In the genomic region with DNA sequence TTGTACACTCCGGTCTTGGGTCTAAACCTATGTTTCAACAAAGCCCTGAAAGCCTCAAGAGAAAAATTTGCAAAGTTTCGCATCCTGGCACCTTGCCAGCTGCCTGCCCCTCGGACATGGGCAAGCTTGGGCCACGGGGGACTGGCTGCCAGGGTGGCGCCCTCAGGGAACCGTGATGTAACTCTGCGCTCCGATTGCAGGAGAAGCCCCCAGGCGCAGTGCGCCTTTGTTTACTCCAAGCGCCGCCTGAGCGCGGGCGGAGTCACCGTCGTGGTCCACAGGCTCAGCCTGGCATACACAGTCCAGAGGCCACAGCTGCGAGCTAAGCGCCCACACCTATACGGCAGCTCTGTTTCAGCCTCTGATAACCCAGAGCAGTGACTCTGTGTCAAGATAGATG, we compare ENCODE assay signal across 10 mouse cellular contexts. TPM values are rescaled to one million over a fixed set of nuclear protein-coding genes. Genes with fewer than 3 reads are reported as not detected.
DNase-seq lines count a peak whose midpoint lies in the region; ATAC-seq and TF ChIP-seq lines count a peak whose summit lies in the region.
"Had no signal": no experiment of that assay in that cellular context is flagged by ENCODE, and none has a peak within 500 bp of the region (broad histone marks: within the 10 kb centered on the region; RNA-seq: fewer than 3 reads in every experiment).

No protein-coding gene starts in this region.

- no peaks in the 10 kb centered on the region for H3K36me3 ChIP-seq in heart, embryonic 11.5 days (ENCODE audit: control insufficient read depth, insufficient read depth, low read length)
- H3K36me3 ChIP-seq in hindbrain, embryonic 13.5 days: no peaks in the 10 kb centered on the region
- H3K36me3 ChIP-seq in liver, embryonic 13.5 days: no peaks in the 10 kb centered on the region
- no peaks in the 10 kb centered on the region for H3K36me3 ChIP-seq in small intestine, adult 2 months (ENCODE audit: control insufficient read depth, insufficient read depth, low read length)
- H3K36me3 ChIP-seq: G1E had no signal

- no peak for ATAC-seq in heart, embryonic 11.5 days (replicated peaks; ENCODE audit: insufficient number of reproducible peaks, low FRiP score, low TSS enrichment)
- 0 out of 2 replicates have a peak, but pooled peaks have one; percentile 63 for ATAC-seq in hindbrain, embryonic 13.5 days (ENCODE audit: low FRiP score)
- ATAC-seq in liver, embryonic 13.5 days (ENCODE audit: low read depth): peak; percentile 76

- DNase-seq in heart, postnatal 4 days: no peak
- peak; percentile 48 for DNase-seq in Muller cell, postnatal 12 days (ENCODE audit: inconsistent ontology term)
- DNase-seq in liver, embryonic 13.5 days: no peak
- DNase-seq in thymus, postnatal 25 days: no peak
- DNase-seq in gastrocnemius, adult 8-10 months (ENCODE audit: low spot score in 2 of 2): no peak

- peaks cover 26% of the 10 kb centered on the region for H3K4me1 ChIP-seq in heart, embryonic 11.5 days (ENCODE audit: control insufficient read depth, insufficient read depth, low read length)
- peaks cover 11% of the 10 kb centered on the region for H3K4me1 ChIP-seq in hindbrain, embryonic 13.5 days (replicated peaks)
- H3K4me1 ChIP-seq in liver, embryonic 13.5 days (replicated peaks): peaks cover 40% of the 10 kb centered on the region
- peaks cover 11% of the 10 kb centered on the region for H3K4me1 ChIP-seq in small intestine, adult 2 months (ENCODE audit: control insufficient read depth, insufficient read depth, insufficient read length, low read length)

- H3K27me3 ChIP-seq in heart, embryonic 11.5 days (ENCODE audit: control insufficient read depth, insufficient read depth, low read length): no peaks in the 10 kb centered on the region
- H3K27me3 ChIP-seq in hindbrain, embryonic 13.5 days: peaks cover 17% of the 10 kb centered on the region; the same call in 1 of the 2 replicates
- peaks cover 37% of the 10 kb centered on the region for H3K27me3 ChIP-seq in liver, embryonic 13.5 days
- H3K27me3 ChIP-seq in small intestine, adult 2 months (ENCODE audit: control insufficient read depth, insufficient read depth, low read length): no peaks in the 10 kb centered on the region

- peak overlapping the region; percentile 65 for H3K4me2 ChIP-seq in heart, embryonic 11.5 days
- H3K4me2 ChIP-seq in hindbrain, embryonic 13.5 days: peak overlapping the region; percentile 50
- peak overlapping the region; percentile 42 for H3K4me2 ChIP-seq in liver, embryonic 13.5 days

- no peaks in the 10 kb centered on the region for H3K9me3 ChIP-seq in heart, embryonic 11.5 days (replicated peaks; ENCODE audit: control insufficient read depth, low read length)
- no peaks in the 10 kb centered on the region for H3K9me3 ChIP-seq in hindbrain, embryonic 13.5 days
- H3K9me3 ChIP-seq in liver, embryonic 13.5 days (replicated peaks): no peaks in the 10 kb centered on the region
- H3K9me3 ChIP-seq: G1E had no signal

- peak overlapping the region; percentile 40; the same call in 1 of the 2 replicates for H3K9ac ChIP-seq in heart, embryonic 11.5 days (ENCODE audit: low read depth, low read length)
- H3K9ac ChIP-seq in hindbrain, embryonic 13.5 days: peak overlapping the region; percentile 65; the same call in 1 of the 2 replicates
- H3K9ac ChIP-seq in liver, embryonic 13.5 days: no peak overlapping the region; the same call in 1 of the 2 replicates

- H3K27ac ChIP-seq in heart, embryonic 11.5 days (ENCODE audit: low read depth, low read length): no peak overlapping the region
- no peak overlapping the region for H3K27ac ChIP-seq in hindbrain, embryonic 13.5 days
- peak overlapping the region; percentile 31; the same call in 1 of the 2 replicates for H3K27ac ChIP-seq in liver, embryonic 13.5 days
- no peak overlapping the region for H3K27ac ChIP-seq in small intestine, adult 2 months (ENCODE audit: insufficient read depth, low read depth, low read length)

- TF ChIP-seq POLR2A in small intestine, adult 2 months (IDR thresholded peaks at IDR 0.05; ENCODE audit: low read depth, low read length): no peak

- WGBS in heart, embryonic 11.5 days (ENCODE audit: insufficient replicate concordance): 12% methylated on average over 20 of the region's 20 CpGs
- WGBS in hindbrain, embryonic 13.5 days: 12% methylated on average over 20 of the region's 20 CpGs
- WGBS in liver, embryonic 13.5 days (ENCODE audit: insufficient replicate concordance): 26% methylated on average over 20 of the region's 20 CpGs
- 16% methylated on average over 20 of the region's 20 CpGs for WGBS in small intestine, adult 2 months

- peak overlapping the region; percentile 28; the same call in 1 of the 2 replicates for H3K4me3 ChIP-seq in heart, embryonic 11.5 days (ENCODE audit: low read depth, low read length)
- peak overlapping the region; percentile 19 for H3K4me3 ChIP-seq in hindbrain, embryonic 13.5 days
- no peak overlapping the region for H3K4me3 ChIP-seq in liver, embryonic 13.5 days (replicated peaks)
- peak overlapping the region; percentile 32; the same call in 1 of the 2 replicates for H3K4me3 ChIP-seq in small intestine, adult 2 months (ENCODE audit: low read depth, low read length)

- TF ChIP-seq CTCF in small intestine, adult 2 months (IDR thresholded peaks at IDR 0.05; ENCODE audit: extremely low read depth, insufficient read length, insufficient replicate concordance, low read depth, low read length): no peak

RNA-seq across cellular contexts. Expression of gene 1700017B05Rik, which starts 19.1 kb away (rescaled TPM):
- polyA plus RNA-seq in heart, embryonic 11.5 days (2014; fragmentation: Nextera tagmentation; extraction: Ambion mirVana): 15.5 and 16.2 TPM in 2 replicates
- 10 to 100 TPM; 21.6 to 26.6 TPM for total RNA-seq in heart, postnatal 4 days (2021)
- polyA plus RNA-seq in hindbrain, embryonic 13.5 days (2015; fragmentation: Nextera tagmentation; extraction: Ambion mirVana): 3.8 and 5.4 TPM in 2 replicates
- 14.6 and 14.9 TPM in 2 replicates for polyA plus RNA-seq in liver, embryonic 13.5 days (2015; fragmentation: Nextera tagmentation; extraction: Ambion mirVana)
- polyA plus RNA-seq in small intestine, adult 2 months (2012; rRNA removed): 14.1 and 28.7 TPM in 2 replicates
- 1 to 10 TPM; 1.8 to 3.3 (median 2.5) TPM for total RNA-seq in gastrocnemius, adult 8-10 months (2022)

RNA-seq across cellular contexts. Expression of gene Trcg1, which starts 45.2 kb away (rescaled TPM):
- not detected in 2 replicates for polyA plus RNA-seq in heart, embryonic 11.5 days (2014; fragmentation: Nextera tagmentation; extraction: Ambion mirVana)
- total RNA-seq in heart, postnatal 4 days (2021): not detected
- not detected in 2 replicates for polyA plus RNA-seq in hindbrain, embryonic 13.5 days (2015; fragmentation: Nextera tagmentation; extraction: Ambion mirVana)
- polyA plus RNA-seq in liver, embryonic 13.5 days (2015; fragmentation: Nextera tagmentation; extraction: Ambion mirVana): not detected in 2 replicates
- not detected in 2 replicates for polyA plus RNA-seq in small intestine, adult 2 months (2012; rRNA removed)
- not detected for total RNA-seq in gastrocnemius, adult 8-10 months (2022)
- polyA plus RNA-seq: G1E; gonadal fat pad, adult 2 months had no signal
